Mouse (Mus musculus) layer of hippocampus, adult 2 months (tissue): ENCODE measurements at regions not wholly inside any gene's neighbourhood (a gene's known extent, or its start where the extent isn't known, plus 50 kb on each side); places are given as distances from the start of the nearest gene placed in this dataset.

Experiments
- DNase-seq, 2 experiments: peaks; one replicate each; pipeline ENCODE4 v3.0.0; 2022; ENCODE audit warnings: low spot score in 2 of 2
- H3K27ac ChIP-seq: fragments of 200-600 bp; 2 replicates; pipeline ENCODE4 v1.8.1; 2022
- H3K4me3 ChIP-seq: fragments of 200-600 bp; 2 replicates; pipeline ENCODE4 v1.8.1; 2022; ENCODE audit warnings: mild to moderate bottlenecking
- CTCF ChIP-seq: fragments of 200-600 bp; conservative IDR thresholded peaks from 2 replicates; pipeline ENCODE4 v1.8.1; 2022; ENCODE audit warnings: antibody characterized with exemption, mild to moderate bottlenecking, moderate library complexity

- no peak overlapping the region for H3K4me3 ChIP-seq
- DNase-seq: no peak
- no peak overlapping the region for H3K27ac ChIP-seq
- TF ChIP-seq CTCF: no peak
Measured at GRCm38 (mm10) chr2:50003866-50004265, 62.4 kb upstream of the Lypd6 start.

- no peak overlapping the region for H3K27ac ChIP-seq
- H3K4me3 ChIP-seq: no peak overlapping the region
- no peak for DNase-seq
- TF ChIP-seq CTCF: no peak
Measured at GRCm38 (mm10) chr2:50004674-50005527, 61.3 kb upstream of the Lypd6 start.

- no peak for DNase-seq
- H3K27ac ChIP-seq: no peak overlapping the region
- no peak overlapping the region for H3K4me3 ChIP-seq
- TF ChIP-seq CTCF: no peak
Measured at GRCm38 (mm10) chr2:50008282-50008681, 57.9 kb upstream of the Lypd6 start.

- no peak for DNase-seq
- no peak overlapping the region for H3K4me3 ChIP-seq
- H3K27ac ChIP-seq: no peak overlapping the region
- TF ChIP-seq CTCF: no peak
Measured at GRCm38 (mm10) chr2:50010409-50010808, 55.8 kb upstream of the Lypd6 start.

GRCm38 (mm10) chr2:50012303-50012702 is 53.9 kb upstream of the Lypd6 start:
- DNase-seq: no peak
- no peak for TF ChIP-seq CTCF
- Histone ChIP-seq H3K27ac (no peak overlapping the region), H3K4me3 (no peak overlapping the region)

GRCm38 (mm10) chr2:50013248-50013647 is 53.0 kb upstream of the Lypd6 start:
- H3K27ac ChIP-seq: no peak overlapping the region
- DNase-seq: peak in 1 of 2 experiments; percentile 23
- H3K4me3 ChIP-seq: no peak overlapping the region
- TF ChIP-seq CTCF: no peak

GRCm38 (mm10) chr2:50013882-50014281 is 52.3 kb upstream of the Lypd6 start:
- TF ChIP-seq CTCF: no peak
- H3K27ac ChIP-seq: no peak overlapping the region
- DNase-seq: no peak
- no peak overlapping the region for H3K4me3 ChIP-seq

GRCm38 (mm10) chr2:50014683-50015082 is 51.5 kb upstream of the Lypd6 start:
- TF ChIP-seq CTCF: no peak
- H3K27ac ChIP-seq: no peak overlapping the region
- DNase-seq: no peak
- H3K4me3 ChIP-seq: no peak overlapping the region
